ENCODE assay signal across 8 mouse cellular contexts in genomic region chr11:5060756-5061412, GRCm38 (mm10). TPM values are rescaled to one million over a fixed set of nuclear protein-coding genes. Genes with fewer than 3 reads are reported as not detected.
A peak's percentile ranks its signal among the peaks of the same experiment; 100 is the strongest.
DNase-seq lines count a peak whose midpoint lies in the region; ATAC-seq and TF ChIP-seq lines count a peak whose summit lies in the region.

No protein-coding gene starts in this region.

- in situ Hi-C loops in CH12.LX (cut with MboI; ENCODE audit: low pct_ligation_motif_present, low pct_unique_long_range_greater_than_20kb, low sequenced_read_pairs): loop anchor here (5.0 kb wide), 1 partner anchor 36 kb away; the partner anchor contains the start of genes Ewsr1 and Rhbdd3

- peak overlapping the region in 1 of 3 experiments; percentile 26 for H3K4me3 ChIP-seq in CH12.LX (replicated peaks in 1 of 3; ENCODE audit: low read depth in 2 of 3, low read length in 2 of 3, poor library complexity in 1 of 3)
- H3K4me3 ChIP-seq in forebrain, embryonic 15.5 days: peak overlapping the region; percentile 36; the same call in 1 of the 2 replicates
- H3K4me3 ChIP-seq in liver, embryonic 12.5 days: peak overlapping the region; percentile 47
- peak overlapping the region; percentile 34 for H3K4me3 ChIP-seq in stomach, embryonic 15.5 days (replicated peaks)
- H3K4me3 ChIP-seq in kidney, adult 2 months (ENCODE audit: insufficient read depth, low read depth, low read length): no peak overlapping the region

- no peaks in the 10 kb centered on the region for H3K79me2 ChIP-seq in CH12.LX (replicated peaks; ENCODE audit: control insufficient read depth, extremely low read depth, insufficient read depth, poor library complexity, severe bottlenecking)

- peaks cover 0 to 14% of the 10 kb centered on the region in 2 experiments for H3K36me3 ChIP-seq in CH12.LX (replicated peaks in 1 of 2; ENCODE audit: control insufficient read depth in 1 of 2, insufficient read depth in 1 of 2, low read length in 1 of 2)
- H3K36me3 ChIP-seq in forebrain, embryonic 15.5 days: no peaks in the 10 kb centered on the region
- H3K36me3 ChIP-seq in liver, embryonic 12.5 days: peaks cover 10% of the 10 kb centered on the region; the same call in 1 of the 2 replicates
- no peaks in the 10 kb centered on the region for H3K36me3 ChIP-seq in stomach, embryonic 15.5 days
- no peaks in the 10 kb centered on the region for H3K36me3 ChIP-seq in kidney, adult 2 months (ENCODE audit: control insufficient read depth, insufficient read depth, low read length)

- TF ChIP-seq POLR2A in CH12.LX (IDR thresholded peaks at IDR 0.05; ENCODE audit: low read depth, low read length): no peak
- no peak for TF ChIP-seq POLR2A in kidney, adult 2 months (IDR thresholded peaks at IDR 0.05; ENCODE audit: low read depth, low read length)

- dilution Hi-C loops in CH12.LX (cut with MboI; ENCODE audit: extremely low pct_ligation_motif_present, extremely low pct_unique_long_range_greater_than_20kb, low sequenced_read_pairs): no loop called here

- ATAC-seq in forebrain, embryonic 15.5 days (replicated peaks): no peak
- no peak for ATAC-seq in liver, embryonic 12.5 days
- ATAC-seq in stomach, embryonic 15.5 days (ENCODE audit: insufficient read depth, low FRiP score, low read depth): no peak
- ATAC-seq in activated CD4-positive, CD25-positive, alpha-beta regulatory T cell, adult 4 months: no peak

- H3K9ac ChIP-seq in CH12.LX (ENCODE audit: insufficient read depth, low read depth): no peak overlapping the region
- H3K9ac ChIP-seq in forebrain, embryonic 15.5 days (replicated peaks): no peak overlapping the region
- H3K9ac ChIP-seq in liver, embryonic 12.5 days: peak overlapping the region; percentile 56
- no peak overlapping the region for H3K9ac ChIP-seq in stomach, embryonic 15.5 days

- peak overlapping the region; percentile 63 for H3K4me2 ChIP-seq in CH12.LX (ENCODE audit: insufficient read depth, low read depth, poor library complexity, severe bottlenecking)
- peak overlapping the region; percentile 71 for H3K4me2 ChIP-seq in forebrain, embryonic 15.5 days (replicated peaks)
- peak overlapping the region; percentile 76 for H3K4me2 ChIP-seq in liver, embryonic 12.5 days
- H3K4me2 ChIP-seq in stomach, embryonic 15.5 days: peak overlapping the region; percentile 83

- H3K4me1 ChIP-seq in CH12.LX (ENCODE audit: control insufficient read depth in 1 of 2, insufficient read depth in 2 of 2): peaks cover 39 to 81% of the 10 kb centered on the region in 2 experiments
- H3K4me1 ChIP-seq in forebrain, embryonic 15.5 days: peaks cover 71% of the 10 kb centered on the region
- peaks cover 52% of the 10 kb centered on the region for H3K4me1 ChIP-seq in liver, embryonic 12.5 days
- peaks cover 71% of the 10 kb centered on the region for H3K4me1 ChIP-seq in stomach, embryonic 15.5 days
- peaks cover 16% of the 10 kb centered on the region for H3K4me1 ChIP-seq in kidney, adult 2 months (ENCODE audit: control insufficient read depth, insufficient read depth, low read length)

- peak; percentile 20 for DNase-seq in gastrocnemius, postnatal 10 days
- DNase-seq in gastrocnemius, adult 8-10 months (ENCODE audit: low spot score in 2 of 2): no peak
- no peak for DNase-seq in CH12.LX (ENCODE audit: extremely low read depth)
- DNase-seq in kidney, adult 2 months: no peak

- H3K27me3 ChIP-seq in CH12.LX (replicated peaks): peaks cover 24% of the 10 kb centered on the region
- peaks cover 76% of the 10 kb centered on the region for H3K27me3 ChIP-seq in forebrain, embryonic 15.5 days
- peaks cover 90% of the 10 kb centered on the region for H3K27me3 ChIP-seq in liver, embryonic 12.5 days (replicated peaks)
- H3K27me3 ChIP-seq in stomach, embryonic 15.5 days (replicated peaks): peaks cover 61% of the 10 kb centered on the region
- no peaks in the 10 kb centered on the region for H3K27me3 ChIP-seq in kidney, adult 2 months (replicated peaks; ENCODE audit: control insufficient read depth, insufficient read depth, low read length)

- no peak for TF ChIP-seq RAD21 in CH12.LX (IDR thresholded peaks at IDR 0.05; ENCODE audit: low read depth, low read length)

- peak overlapping the region; percentile 34; the same call in 1 of the 2 replicates for H3K27ac ChIP-seq in CH12.LX (ENCODE audit: insufficient read depth, low read depth)
- H3K27ac ChIP-seq in forebrain, embryonic 15.5 days (replicated peaks): no peak overlapping the region
- no peak overlapping the region for H3K27ac ChIP-seq in liver, embryonic 12.5 days
- H3K27ac ChIP-seq in stomach, embryonic 15.5 days: no peak overlapping the region
- H3K27ac ChIP-seq in kidney, adult 2 months (ENCODE audit: insufficient read depth, low read depth, low read length): no peak overlapping the region

- 52% methylated on average over 28 of the region's 28 CpGs for WGBS in forebrain, embryonic 15.5 days
- 65% methylated on average over 28 of the region's 28 CpGs for WGBS in liver, embryonic 12.5 days (ENCODE audit: insufficient replicate concordance)
- 73% methylated on average over 23 of the region's 28 CpGs for WGBS in stomach, embryonic 15.5 days
- 88% methylated on average over 28 of the region's 28 CpGs for WGBS in kidney, adult 2 months

- H3K9me3 ChIP-seq in CH12.LX (replicated peaks; ENCODE audit: low read length): no peaks in the 10 kb centered on the region
- no peaks in the 10 kb centered on the region for H3K9me3 ChIP-seq in forebrain, embryonic 15.5 days
- no peaks in the 10 kb centered on the region for H3K9me3 ChIP-seq in liver, embryonic 12.5 days (replicated peaks)
- H3K9me3 ChIP-seq in stomach, embryonic 15.5 days: no peaks in the 10 kb centered on the region

- no peak for TF ChIP-seq CTCF in CH12.LX (conservative IDR thresholded peaks at IDR 0.05 in 1 of 2, IDR thresholded peaks at IDR 0.05 in 1 of 2; ENCODE audit: low read depth in 2 of 2, low read length in 2 of 2)
- TF ChIP-seq CTCF in kidney, adult 2 months (conservative IDR thresholded peaks at IDR 0.05; ENCODE audit: insufficient read depth, insufficient read length, low read depth, low read length): no peak

- TF ChIP-seq EP300 in CH12.LX (IDR thresholded peaks at IDR 0.05; ENCODE audit: low read length): no peak

TF ChIP-seq in CH12.LX, 34 proteins besides CTCF, POLR2A, EP300 and RAD21 (continues in another document):
- TF ChIP-seq MEF2A (IDR thresholded peaks at IDR 0.05; ENCODE audit: borderline replicate concordance, low read depth, low read length): no peak
- TF ChIP-seq POLR2AphosphoS2 (IDR thresholded peaks at IDR 0.05; ENCODE audit: low read depth, low read length): no peak
- no peak for TF ChIP-seq CHD1 (IDR thresholded peaks at IDR 0.05; ENCODE audit: low read depth, low read length)
- no peak for TF ChIP-seq ETS1 (conservative IDR thresholded peaks at IDR 0.05; ENCODE audit: low read depth, low read length)

RNA-seq across cellular contexts. Expression of gene Rasl10a, which starts 3.0 kb away (rescaled TPM):
- total RNA-seq in gastrocnemius, postnatal 10 days (2021): under 1 TPM; 0.42 to 0.56 TPM
- total RNA-seq in gastrocnemius, adult 8-10 months (2022): not detected
- total RNA-seq in CH12.LX (2012; rRNA removed) (6.5 and 9.1 TPM in 2 replicates), CH12.LX (2014; rRNA removed) (2.1 and 3.0 TPM in 2 replicates)
- 6.3 and 7.5 TPM in 2 replicates for polyA plus RNA-seq in CH12.LX (2012; ENCODE audit: insufficient read length, low read depth)
- 0.56 and 0.78 TPM in 2 replicates for polyA plus RNA-seq in forebrain, embryonic 15.5 days (2015; fragmentation: Nextera tagmentation; extraction: Ambion mirVana)
- 0.77 and 1.1 TPM in 2 replicates for polyA plus RNA-seq in liver, embryonic 12.5 days (2016; fragmentation: Nextera tagmentation; extraction: Ambion mirVana)
- polyA plus RNA-seq in stomach, embryonic 15.5 days (2015; fragmentation: Nextera tagmentation; extraction: Ambion mirVana): 0.71 and 1.3 TPM in 2 replicates
- polyA plus RNA-seq in activated CD4-positive, CD25-positive, alpha-beta regulatory T cell, adult 4 months (2017; shearing (Covaris generic)): not detected
- polyA plus RNA-seq in kidney, adult 2 months (2012; rRNA removed): 1.1 and 1.3 TPM in 2 replicates

RNA-seq across cellular contexts. Expression of gene Gas2l1, which starts 4.2 kb away (rescaled TPM):
- 10 to 100 TPM; 12.9 to 15.5 TPM for total RNA-seq in gastrocnemius, postnatal 10 days (2021)
- total RNA-seq in gastrocnemius, adult 8-10 months (2022): 1 to 10 TPM; 2.4 to 3.8 (median 3.1) TPM
- 8.8 and 10.0 TPM in 2 replicates for total RNA-seq in CH12.LX (2012; rRNA removed)
- 2.6 and 3.3 TPM in 2 replicates for total RNA-seq in CH12.LX (2014; rRNA removed)
- 10.2 and 12.5 TPM in 2 replicates for polyA plus RNA-seq in CH12.LX (2012; ENCODE audit: insufficient read length, low read depth)
- polyA plus RNA-seq in forebrain, embryonic 15.5 days (2015; fragmentation: Nextera tagmentation; extraction: Ambion mirVana): 21.5 and 21.6 TPM in 2 replicates
- 35.2 and 37.5 TPM in 2 replicates for polyA plus RNA-seq in liver, embryonic 12.5 days (2016; fragmentation: Nextera tagmentation; extraction: Ambion mirVana)
- polyA plus RNA-seq in stomach, embryonic 15.5 days (2015; fragmentation: Nextera tagmentation; extraction: Ambion mirVana): 26.3 and 28.9 TPM in 2 replicates
- under 1 TPM; 0.37 to 0.38 TPM for polyA plus RNA-seq in activated CD4-positive, CD25-positive, alpha-beta regulatory T cell, adult 4 months (2017; shearing (Covaris generic))
- polyA plus RNA-seq in kidney, adult 2 months (2012; rRNA removed): 40.2 and 48.3 TPM in 2 replicates

RNA-seq across cellular contexts. Expression of gene Rhbdd3, which starts 37.8 kb away (rescaled TPM):
- 10 to 100 TPM; 21.5 to 24.8 TPM for total RNA-seq in gastrocnemius, postnatal 10 days (2021)
- total RNA-seq in gastrocnemius, adult 8-10 months (2022): 10 to 100 TPM; 33.1 to 43.7 (median 34.2) TPM
- 16.8 and 17.0 TPM in 2 replicates for total RNA-seq in CH12.LX (2012; rRNA removed)
- total RNA-seq in CH12.LX (2014; rRNA removed): 11.6 and 15.0 TPM in 2 replicates
- polyA plus RNA-seq in CH12.LX (2012; ENCODE audit: insufficient read length, low read depth): 16.0 and 20.6 TPM in 2 replicates
- polyA plus RNA-seq in forebrain, embryonic 15.5 days (2015; fragmentation: Nextera tagmentation; extraction: Ambion mirVana): 29.5 and 31.6 TPM in 2 replicates
- polyA plus RNA-seq in liver, embryonic 12.5 days (2016; fragmentation: Nextera tagmentation; extraction: Ambion mirVana): 19.0 and 22.9 TPM in 2 replicates
- polyA plus RNA-seq in stomach, embryonic 15.5 days (2015; fragmentation: Nextera tagmentation; extraction: Ambion mirVana): 27.0 and 28.4 TPM in 2 replicates
- 1 to 10 TPM; 5.6 to 5.9 TPM for polyA plus RNA-seq in activated CD4-positive, CD25-positive, alpha-beta regulatory T cell, adult 4 months (2017; shearing (Covaris generic))
- polyA plus RNA-seq in kidney, adult 2 months (2012; rRNA removed): 26.4 and 35.6 TPM in 2 replicates

RNA-seq across cellular contexts. Expression of gene Ewsr1, which starts 38.2 kb away (rescaled TPM):
- total RNA-seq in gastrocnemius, postnatal 10 days (2021): 100 to 1,000 TPM; 141 to 189 TPM
- total RNA-seq in gastrocnemius, adult 8-10 months (2022): 10 to 100 TPM; 55.1 to 68.1 (median 64.3) TPM
- total RNA-seq in CH12.LX (2012; rRNA removed) (399 and 425 TPM in 2 replicates), CH12.LX (2014; rRNA removed) (418 and 428 TPM in 2 replicates)
- 1,159 and 1,267 TPM in 2 replicates for polyA plus RNA-seq in CH12.LX (2012; ENCODE audit: insufficient read length, low read depth)
- polyA plus RNA-seq in forebrain, embryonic 15.5 days (2015; fragmentation: Nextera tagmentation; extraction: Ambion mirVana): 762 and 793 TPM in 2 replicates
- 432 and 434 TPM in 2 replicates for polyA plus RNA-seq in liver, embryonic 12.5 days (2016; fragmentation: Nextera tagmentation; extraction: Ambion mirVana)
- polyA plus RNA-seq in stomach, embryonic 15.5 days (2015; fragmentation: Nextera tagmentation; extraction: Ambion mirVana): 605 and 630 TPM in 2 replicates
- polyA plus RNA-seq in activated CD4-positive, CD25-positive, alpha-beta regulatory T cell, adult 4 months (2017; shearing (Covaris generic)): 100 to 1,000 TPM; 143 to 144 TPM
- polyA plus RNA-seq in kidney, adult 2 months (2012; rRNA removed): 204 and 218 TPM in 2 replicates
